Mouse (Mus musculus) megakaryocyte progenitor cell, adult 5-6 weeks (primary cell): Measurements from ENCODE around the gene Senp8. TPM values are rescaled to one million over a fixed set of nuclear protein-coding genes. Genes with fewer than 3 reads are reported as not detected.
"Not testable (repeated sequence)": the region's sequence is repeated elsewhere in the genome, so short reads cannot be mapped to it uniquely, and the experiment has no call there.

ENCODE experiments used
- ATAC-seq: replicated peaks from 2 replicates; pipeline ENCODE4 v1.8.0; 2016; ENCODE audit warnings: mild to moderate bottlenecking, moderate TSS enrichment, inconsistent platforms; ENCODE audit not compliant: poor library complexity
- total RNA-seq, 2 experiments: library from RNA; stranded (forward) in 1 of 2; stranded (reverse) in 1 of 2; fragments of 157-497, 149-512 nt in 1 of 2; fragments of 200-1000 nt in 1 of 2; gene quantifications; 2 replicates each; pipeline versions ENCODE4 v1.2.3 to v1.2.4; 2015 to 2017

Gene Senp8
- total RNA-seq (2015) (4.7 and 6.4 TPM in 2 replicates), total RNA-seq (2017) (8.1 and 8.8 TPM in 2 replicates)

GRCm38 (mm10) chr9:59750267-59751065 lies at the start of gene Senp8, which contains the start of gene Myo9a:
Gene Senp8 (minus strand): TSS chr9:59750710.
Gene Myo9a (plus strand): TSS chr9:59750896.
- peak; percentile 88 for ATAC-seq

DNA sequence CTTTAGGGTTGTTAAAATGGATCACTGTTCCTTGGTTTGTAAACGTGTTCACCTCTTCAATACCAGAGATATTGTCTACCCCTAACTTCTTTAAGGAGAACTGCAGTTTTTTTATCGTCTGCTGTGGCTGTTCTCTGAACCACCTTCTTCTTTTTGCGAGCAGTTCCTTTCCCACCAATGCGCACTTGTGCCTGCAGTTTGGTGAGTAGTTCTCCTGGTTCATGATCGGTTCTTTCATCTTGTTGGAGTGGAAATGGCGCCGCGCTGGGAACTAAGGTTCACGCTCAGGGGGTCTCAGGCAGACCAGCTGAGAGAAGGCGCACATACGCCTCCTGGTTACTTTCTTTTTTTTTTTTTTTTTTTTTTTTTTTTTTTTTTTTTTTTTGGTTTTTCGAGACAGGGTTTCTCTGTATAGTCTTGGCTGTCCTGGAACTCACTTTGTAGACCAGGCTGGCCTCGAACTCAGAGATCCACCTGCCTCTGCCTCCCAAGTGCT lies 16.5 kb upstream of the Senp8 start:
- not testable (repeated sequence) for ATAC-seq

DNA sequence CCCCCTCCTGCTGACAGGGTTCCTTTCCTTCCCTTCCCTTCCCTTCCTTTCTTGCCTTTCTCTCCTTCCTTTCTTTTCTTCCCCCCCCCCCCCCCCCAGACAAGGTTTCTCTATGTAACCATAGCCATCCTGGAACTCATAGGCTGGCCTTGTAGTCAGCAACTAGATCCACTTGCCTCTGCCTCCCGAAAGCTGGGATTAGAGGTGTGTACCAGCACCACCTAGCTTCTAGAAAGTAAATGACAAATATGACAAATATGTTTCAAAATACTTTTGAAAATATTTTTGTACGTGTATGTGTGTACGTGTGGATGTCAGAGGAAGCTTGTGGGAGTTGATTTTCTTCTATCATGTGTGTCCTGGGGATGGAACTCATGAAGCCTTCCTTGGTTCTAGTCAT lies 10.0 kb upstream of the Senp8 start:
- ATAC-seq: peak; percentile 69

GRCm38 (mm10) chr9:59757016-59757415 lies 6.5 kb upstream of the Senp8 start:
- not testable (repeated sequence) for ATAC-seq

- ATAC-seq: 0 out of 2 replicates have a peak, but pooled peaks have one; percentile 9
Measured at GRCm38 (mm10) chr9:59755199-59755598, 4.7 kb upstream of the Senp8 start.

- ATAC-seq: no peak
Measured at GRCm38 (mm10) chr9:59751966-59752365, 1.5 kb upstream of the Senp8 start.

DNA sequence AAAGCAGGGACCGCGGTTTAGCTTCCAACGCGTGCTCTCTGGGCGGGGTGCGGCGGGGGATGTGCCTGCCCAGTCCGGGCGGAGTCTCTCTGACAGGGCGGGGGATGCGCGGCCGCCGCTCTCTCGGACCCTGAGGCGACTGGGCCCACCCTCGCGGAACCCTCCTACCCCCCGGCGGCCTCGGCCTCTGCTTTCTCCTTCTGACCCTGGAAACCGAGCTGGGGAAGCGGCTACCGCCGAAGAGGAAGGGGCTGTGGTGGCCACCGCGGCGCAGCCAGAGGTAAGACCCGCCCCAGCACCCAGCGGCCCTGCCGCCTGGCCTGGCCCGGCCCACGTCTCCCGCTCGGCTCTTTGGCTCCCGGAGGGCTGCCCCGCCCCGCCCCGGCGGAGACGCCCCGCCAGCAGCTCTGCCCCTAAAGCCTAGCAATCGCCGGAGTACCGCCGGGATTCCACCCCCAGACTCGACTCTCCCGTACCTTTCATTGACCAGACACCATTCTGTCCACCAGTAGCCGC lies 614 bp upstream of the Senp8 start:
- peak; percentile 65 for ATAC-seq

DNA sequence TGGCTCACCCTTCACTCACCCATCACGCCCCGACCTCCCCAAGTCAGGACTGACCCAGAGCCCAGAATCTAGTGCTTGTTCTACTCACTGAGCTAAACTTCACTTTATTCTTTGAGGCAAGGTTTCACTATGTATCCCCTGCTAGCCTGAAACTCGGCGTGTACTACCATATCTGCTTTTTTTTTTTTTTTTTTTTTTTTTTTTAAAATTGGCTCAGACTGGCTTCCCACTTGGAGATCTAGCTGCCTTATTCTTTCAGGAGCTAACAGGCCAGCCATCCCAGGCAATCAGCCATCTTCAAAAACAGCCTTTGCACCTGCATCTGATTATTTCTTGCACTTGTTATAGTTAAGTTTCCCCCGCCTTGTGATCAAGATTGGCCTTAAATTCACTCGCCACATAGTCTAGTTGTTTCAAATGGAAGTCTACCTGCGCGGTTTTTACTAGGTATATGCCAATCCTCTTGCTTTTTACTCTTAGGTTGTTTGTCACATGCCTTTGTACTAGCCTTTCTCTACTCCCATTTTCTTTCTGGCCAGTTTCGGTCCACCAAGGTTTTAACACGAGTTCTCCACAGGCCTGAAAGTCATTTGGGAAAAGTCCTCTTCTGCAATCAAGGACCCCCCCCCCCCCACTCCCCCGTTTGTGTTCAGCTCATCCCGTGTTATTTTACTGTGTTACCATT lies 787 bp downstream of the Senp8 start:
- ATAC-seq: no peak

- no peak for ATAC-seq
Measured at GRCm38 (mm10) chr9:59748969-59749368, 1.5 kb downstream of the Senp8 start.

- no peak for ATAC-seq
Measured at GRCm38 (mm10) chr9:59748387-59748786, 2.1 kb downstream of the Senp8 start.

GRCm38 (mm10) chr9:59743903-59744302 lies 6.6 kb downstream of the Senp8 start:
- no peak for ATAC-seq

DNA sequence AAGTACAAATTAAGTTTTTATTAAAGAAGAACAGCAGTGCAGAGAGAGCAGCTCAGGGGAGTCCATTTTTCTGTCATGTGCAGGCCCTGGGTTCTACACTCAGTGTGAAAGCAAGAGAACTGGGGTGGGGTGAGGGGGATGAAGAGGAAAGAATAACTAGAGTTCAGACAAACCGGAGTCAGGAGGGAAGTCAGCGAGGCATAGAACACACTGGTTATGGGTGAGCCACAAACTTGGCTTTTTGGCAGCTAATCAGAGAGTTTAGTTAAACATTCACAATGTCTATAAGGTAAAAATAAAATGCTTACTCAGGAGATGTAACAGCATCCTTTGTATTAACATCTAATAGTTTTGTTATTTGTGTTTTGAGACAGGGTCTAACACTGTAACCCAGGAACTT lies 9.9 kb downstream of the Senp8 start:
- no peak for ATAC-seq

DNA sequence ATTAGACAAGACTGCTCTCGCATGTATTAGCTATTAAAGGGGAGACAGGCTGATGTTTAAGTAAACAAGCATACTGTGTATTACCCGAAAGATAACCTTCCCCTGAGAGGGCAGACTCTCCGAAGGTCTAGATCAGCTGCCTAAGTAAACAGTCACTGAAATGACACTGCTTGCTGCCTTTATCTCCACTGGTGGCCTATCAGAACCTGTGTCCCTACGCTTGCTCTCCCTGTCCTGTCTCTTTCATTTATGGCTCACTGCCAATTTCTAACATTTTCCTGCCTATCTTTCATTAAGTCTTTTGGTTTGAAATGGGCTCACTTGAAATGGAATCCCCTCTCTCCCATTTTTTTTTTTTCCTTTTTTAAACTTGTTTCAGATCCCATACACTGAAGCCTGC lies 15.1 kb downstream of the Senp8 start:
- peak; percentile 90 for ATAC-seq

- no peak for ATAC-seq
Measured at GRCm38 (mm10) chr9:59733075-59733474, 17.4 kb downstream of the Senp8 start.

GRCm38 (mm10) chr9:59731136-59731535 lies 19.4 kb downstream of the Senp8 start:
- no peak for ATAC-seq

- ATAC-seq: no peak
Measured at GRCm38 (mm10) chr9:59727569-59728286, 22.8 kb downstream of the Senp8 start.

DNA sequence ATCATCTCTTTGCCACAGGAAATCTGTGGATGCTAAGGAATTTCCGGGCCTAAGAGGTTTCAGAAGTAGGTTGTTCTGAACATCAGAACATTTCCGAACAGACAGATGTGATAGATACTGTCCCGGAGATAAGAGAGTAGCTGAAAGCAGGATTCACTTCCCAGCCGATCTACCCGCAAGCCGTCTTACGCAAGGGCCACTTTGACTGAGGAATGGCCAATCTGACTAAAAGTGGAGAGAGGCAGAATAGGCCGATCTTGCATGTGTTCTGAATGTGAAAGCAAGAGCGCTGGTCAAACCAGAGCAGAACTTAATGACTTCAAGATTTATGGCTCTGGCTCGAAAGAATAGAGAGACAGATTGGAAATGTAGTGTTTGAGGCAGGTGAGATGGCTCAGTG lies 25.0 kb downstream of the Senp8 start:
- ATAC-seq: no peak

GRCm38 (mm10) chr9:59723791-59724442 lies 26.6 kb downstream of the Senp8 start:
- no peak for ATAC-seq

GRCm38 (mm10) chr9:59723096-59723657 lies 27.3 kb downstream of the Senp8 start:
- peak; percentile 99 for ATAC-seq

- no peak for ATAC-seq
Measured at GRCm38 (mm10) chr9:59721144-59721543, 29.4 kb downstream of the Senp8 start.
